Mouse (Mus musculus) cerebellum, adult 2 months (tissue): ENCODE results near the gene Pmfbp1. TPM values are rescaled to one million over a fixed set of nuclear protein-coding genes. Genes with fewer than 3 reads are reported as not detected.
A peak's percentile ranks its signal among the peaks of the same experiment; 100 is the strongest.
"Not testable (repeated sequence)": the region's sequence is repeated elsewhere in the genome, so short reads cannot be mapped to it uniquely, and the experiment has no call there.

Experiments
- DNase-seq, 2 experiments: peaks; one replicate each; pipeline ENCODE4 v3.0.0; 2021
- H3K27ac ChIP-seq: fragments of 200-500 bp; 2 replicates; pipeline ENCODE4 v1.5.1; 2012; ENCODE audit warnings: low read length, control low read depth, inconsistent platforms; ENCODE audit not compliant: insufficient read depth
- H3K27me3 ChIP-seq: fragments of 200-500 bp; 2 replicates; pipeline ENCODE4 v1.6.1; 2012; ENCODE audit warnings: inconsistent platforms, mild to moderate bottlenecking, low read length, moderate library complexity; ENCODE audit not compliant: control insufficient read depth, insufficient read depth
- H3K4me1 ChIP-seq: fragments of 200-500 bp; 2 replicates; pipeline ENCODE4 v1.6.1; 2011; ENCODE audit warnings: low read length; ENCODE audit not compliant: control insufficient read depth, insufficient read depth
- H3K4me3 ChIP-seq: fragments of 200-500 bp; replicated peaks from 2 replicates; pipeline ENCODE3; 2011; ENCODE audit warnings: mild to moderate bottlenecking, low read depth, low read length, control low read depth; ENCODE audit not compliant: insufficient read depth
- CTCF ChIP-seq: fragments of 200-500 bp; IDR thresholded peaks from 2 replicates; pipeline ENCODE4 v1.5.1; 2011; ENCODE audit warnings: low read depth, mild to moderate bottlenecking, control low read depth, low read length, moderate library complexity, borderline replicate concordance; ENCODE audit not compliant: insufficient read depth
- POLR2A ChIP-seq: fragments of 200-500 bp; IDR thresholded peaks from 2 replicates; pipeline ENCODE4 v1.6.1; 2011; ENCODE audit warnings: low read length, control low read depth, borderline replicate concordance; ENCODE audit not compliant: insufficient read depth
- WGBS: fragments of 180-500 bp; shearing (Covaris S2); methylation state at CpG from one replicate; pipeline ENCODE4 v1.1.7; 2018; 5-methylcytosine and 5-hydroxymethylcytosine counted together
- polyA plus RNA-seq: library from polyadenylated mRNA; depleted of rRNA; stranded (reverse); fragments of >200 nt; gene quantifications from 2 replicates; pipeline ENCODE4 v1.2.3, GENCODE M21; 2012; rRNA removed

The Pmfbp1 gene
- polyA plus RNA-seq, result 0.36 and 0.80 TPM in 2 replicates

DNA sequence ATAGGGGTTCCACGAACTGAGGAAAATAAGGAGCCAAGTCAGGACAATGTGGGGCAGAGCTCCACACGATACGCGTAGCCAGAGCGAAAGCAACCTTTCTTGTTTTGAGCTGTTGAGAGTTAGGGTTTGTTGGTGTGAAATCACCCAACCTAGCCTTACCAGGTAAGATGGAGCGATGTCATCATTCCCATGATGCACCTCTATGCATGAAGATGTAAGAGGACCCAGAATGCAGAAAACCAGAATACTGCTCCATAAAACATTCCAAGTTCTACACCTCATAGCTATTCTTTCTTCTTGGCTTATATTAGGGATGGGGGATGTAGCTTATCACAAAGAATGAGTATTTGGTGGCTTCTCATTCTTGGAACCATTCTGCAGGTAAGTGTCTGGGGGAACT, at the start of gene Pmfbp1:
Pmfbp1 (plus strand) TSS at position 301 of the 400 bp plus-strand sequence.
- no peak for DNase-seq
- Histone ChIP-seq H3K27me3 (no peaks in the 10 kb centered on the region), H3K4me1 (no peaks in the 10 kb centered on the region), H3K27ac (no peak within 1 kb of the TSS), H3K4me3 (no peak within 1 kb of the TSS)
- 92% methylated on average over 6 of the region's 6 CpGs for WGBS
- TF ChIP-seq POLR2A (no peak), CTCF (no peak)

DNA sequence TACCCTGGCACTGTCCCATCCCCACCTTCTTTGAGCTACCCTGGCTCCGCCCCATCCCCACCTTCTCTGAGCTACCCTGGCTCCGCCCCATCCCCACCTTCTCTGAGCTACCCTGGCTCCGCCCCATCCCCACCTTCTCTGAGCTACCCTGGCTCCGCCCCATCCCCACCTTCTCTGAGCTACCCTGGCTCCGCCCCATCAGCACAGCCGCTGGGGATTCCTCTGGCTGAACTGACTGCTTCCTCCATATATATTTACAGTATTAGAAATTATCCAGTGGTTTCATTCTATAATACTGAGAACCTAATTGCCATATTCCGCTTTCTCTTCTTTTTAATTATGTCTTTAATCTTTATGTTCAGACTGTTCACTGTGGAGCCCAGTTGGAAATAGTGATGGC, 46.9 kb upstream of the Pmfbp1 start:
- not testable (repeated sequence) for H3K4me3 ChIP-seq, DNase-seq, H3K4me1 ChIP-seq, H3K27me3 ChIP-seq, H3K27ac ChIP-seq
- WGBS, result 41% methylated on average over 7 of the region's 7 CpGs

DNA sequence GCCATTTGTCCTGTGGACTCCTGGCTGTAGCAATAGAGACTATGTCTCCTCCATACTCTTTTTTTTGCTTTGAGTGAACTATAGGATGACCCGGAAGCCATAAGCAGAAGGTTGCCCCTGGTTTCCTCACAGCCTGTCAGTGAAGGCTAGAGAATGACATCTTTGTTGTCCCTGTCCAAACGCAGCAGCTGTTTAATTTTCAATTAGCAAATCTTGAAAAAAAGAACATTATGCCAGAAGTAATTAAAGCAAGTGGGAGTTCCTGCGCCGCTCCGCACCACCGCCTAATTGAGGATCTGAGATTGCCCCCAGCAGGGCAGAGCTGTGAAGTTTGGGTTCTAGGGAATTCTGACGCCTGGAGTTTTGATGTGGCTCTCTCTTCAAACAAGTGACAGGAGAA, 42.8 kb upstream of the Pmfbp1 start:
- 13% methylated on average over 7 of the region's 7 CpGs for WGBS
- Histone ChIP-seq H3K27ac (no peak overlapping the region), H3K4me3 (no peak overlapping the region), H3K27me3 (no peaks in the 10 kb centered on the region), H3K4me1 (no peaks in the 10 kb centered on the region)
- DNase-seq, result no peak
- no peak for TF ChIP-seq CTCF
- TF ChIP-seq POLR2A, result no peak

DNA sequence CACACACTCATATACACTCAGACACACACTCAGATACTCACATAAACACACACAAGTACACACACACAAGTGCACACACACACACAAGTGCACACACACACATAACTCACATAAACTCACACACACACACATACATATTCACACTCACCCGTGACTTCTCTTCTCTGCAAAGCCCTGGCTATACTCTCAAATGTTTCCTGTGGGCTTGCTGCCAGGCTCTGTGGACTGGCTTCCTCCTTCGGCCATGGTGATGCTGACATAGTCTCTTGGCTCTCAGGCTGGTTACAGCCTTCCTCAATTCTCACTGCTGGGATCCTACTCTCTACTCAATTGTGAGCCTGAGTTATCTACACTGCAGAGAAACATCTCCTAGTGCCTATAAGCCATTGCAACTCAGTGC, 38.7 kb upstream of the Pmfbp1 start:
- no peak overlapping the region for H3K4me3 ChIP-seq
- WGBS, result 35% methylated on average over 2 of the region's 2 CpGs
- DNase-seq, result no peak
- H3K27ac ChIP-seq, result no peak overlapping the region
- TF ChIP-seq CTCF, result no peak
- TF ChIP-seq POLR2A, result no peak
- H3K4me1 ChIP-seq, result no peaks in the 10 kb centered on the region
- no peaks in the 10 kb centered on the region for H3K27me3 ChIP-seq

DNA sequence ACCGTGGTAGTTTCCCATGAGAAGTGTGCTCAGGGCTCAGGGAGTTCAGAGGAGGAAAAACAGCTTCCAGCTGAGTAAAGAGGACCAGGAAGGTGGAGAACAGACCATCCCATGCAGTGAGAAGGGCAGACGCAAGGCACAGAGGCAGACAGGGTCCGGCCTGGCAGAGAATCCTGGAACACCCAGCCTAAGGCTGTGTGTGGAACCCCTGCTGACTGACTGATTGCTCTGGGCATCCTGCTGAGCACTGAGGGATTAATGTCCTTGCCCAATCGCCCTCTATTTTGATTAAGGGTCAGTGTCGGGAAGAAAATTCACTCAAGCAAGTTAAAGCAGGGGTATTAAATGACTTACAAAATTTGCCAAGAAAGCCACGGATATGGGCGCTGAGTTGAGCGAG, 36.4 kb upstream of the Pmfbp1 start:
- WGBS, result 19% methylated on average over 8 of the region's 8 CpGs
- DNase-seq, result no peak
- no peaks in the 10 kb centered on the region for H3K27me3 ChIP-seq
- H3K27ac ChIP-seq, result no peak overlapping the region
- H3K4me1 ChIP-seq, result no peaks in the 10 kb centered on the region
- H3K4me3 ChIP-seq, result no peak overlapping the region
- TF ChIP-seq POLR2A, result no peak
- no peak for TF ChIP-seq CTCF

DNA sequence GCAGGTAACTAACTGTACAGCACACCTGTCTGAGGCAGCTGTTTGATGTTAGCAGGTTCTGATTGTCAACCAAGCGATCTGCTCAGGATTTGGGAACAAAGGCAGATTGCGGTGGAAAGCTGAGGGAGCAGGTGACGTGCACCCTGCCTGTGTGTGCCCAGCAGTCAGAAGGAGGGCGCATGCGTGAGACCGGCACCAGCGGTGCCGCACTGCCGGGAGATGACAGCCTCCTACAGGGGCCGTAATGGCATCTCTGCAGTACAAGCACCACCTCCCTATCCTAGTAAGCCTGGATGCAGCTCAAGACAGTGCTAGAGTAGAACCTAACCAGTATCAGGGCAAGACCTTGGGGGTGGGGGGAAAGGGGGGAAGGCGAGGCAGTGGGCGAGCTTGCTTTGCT, 35.2 kb upstream of the Pmfbp1 start:
- Histone ChIP-seq H3K4me3 (no peak overlapping the region), H3K27ac (no peak overlapping the region), H3K4me1 (no peaks in the 10 kb centered on the region), H3K27me3 (no peaks in the 10 kb centered on the region)
- WGBS, result 69% methylated on average over 12 of the region's 12 CpGs
- TF ChIP-seq POLR2A (no peak), CTCF (no peak)
- DNase-seq, result peak; percentile 53 to 54

DNA sequence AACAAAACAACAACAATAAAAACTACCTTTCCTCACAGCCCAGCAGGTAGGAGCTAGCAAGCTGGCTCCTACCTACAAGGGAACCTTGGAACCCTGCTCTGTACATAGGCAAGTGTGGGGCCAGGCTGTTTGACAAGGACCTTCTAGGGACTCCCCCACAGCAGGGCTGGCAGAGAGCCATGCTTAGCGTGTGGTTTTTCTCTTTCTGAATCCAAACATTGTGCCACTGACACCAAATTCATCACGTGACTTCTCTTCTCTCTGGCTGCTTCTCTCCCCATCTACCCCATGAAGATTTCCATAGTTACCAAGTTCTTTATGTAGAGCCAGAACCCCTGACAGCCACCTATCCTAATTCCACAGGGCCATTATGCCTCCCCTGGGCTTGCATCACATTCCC, 30.8 kb upstream of the Pmfbp1 start:
- TF ChIP-seq POLR2A (no peak), CTCF (no peak)
- Histone ChIP-seq H3K4me1 (0 out of 2 replicates have a peak, but pooled peaks cover 2% of the 10 kb centered on the region), H3K27me3 (no peaks in the 10 kb centered on the region), H3K27ac (no peak overlapping the region), H3K4me3 (no peak overlapping the region)
- DNase-seq, result peak in 1 of 2 experiments; percentile 7
- 10% methylated on average over 2 of the region's 2 CpGs for WGBS

DNA sequence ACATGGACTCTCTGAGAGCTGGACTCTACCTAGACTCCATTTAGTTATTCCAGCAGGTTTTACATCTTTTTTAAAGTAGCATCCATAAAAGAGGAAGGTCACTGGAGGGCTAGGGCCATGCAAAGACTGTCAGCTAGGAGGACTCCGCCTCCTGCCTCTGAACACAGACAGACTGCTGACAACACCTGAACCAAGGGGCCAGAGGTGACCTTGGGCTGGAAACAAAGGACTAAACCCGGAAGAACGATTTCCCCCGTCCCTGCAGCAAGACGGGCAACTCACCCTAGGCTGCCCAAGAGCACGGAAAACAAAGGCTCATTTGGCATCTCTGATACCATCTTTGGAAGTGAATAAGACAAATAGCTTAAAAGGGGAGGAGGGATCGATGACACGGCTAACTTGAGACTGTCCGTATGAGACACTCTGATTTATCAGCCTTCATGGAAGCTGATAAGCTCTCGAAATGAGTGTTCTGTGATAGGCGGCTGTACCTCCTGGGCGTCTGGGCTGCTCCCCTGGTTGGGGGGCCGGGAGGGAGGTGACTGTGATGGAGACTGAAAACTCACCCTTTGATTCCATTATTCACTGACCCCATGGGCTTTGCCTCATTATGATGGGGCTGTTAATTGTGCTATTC, 30.0 kb upstream of the Pmfbp1 start:
- H3K27ac ChIP-seq, result no peak overlapping the region
- no peak for DNase-seq
- H3K4me1 ChIP-seq, result 0 out of 2 replicates have a peak, but pooled peaks cover 2% of the 10 kb centered on the region
- WGBS, result 20% methylated on average over 13 of the region's 13 CpGs
- TF ChIP-seq CTCF, result no peak
- TF ChIP-seq POLR2A, result no peak
- no peaks in the 10 kb centered on the region for H3K27me3 ChIP-seq
- no peak overlapping the region for H3K4me3 ChIP-seq
